Mouse (Mus musculus) neural tube, embryonic 11.5 days (tissue): ENCODE results near the gene Itgb6. TPM values are rescaled to one million over a fixed set of nuclear protein-coding genes. Genes with fewer than 3 reads are reported as not detected.

Experiments used
- ATAC-seq: fragments of 200-750 bp; cut with Nextera tagmentation; 2 replicates; pipeline ENCODE4 v1.8.0; 2017; ENCODE audit warnings: moderate number of reproducible peaks, mild to moderate bottlenecking, moderate TSS enrichment, moderate library complexity; ENCODE audit not compliant: insufficient read depth, low FRiP score, low TSS enrichment
- DNase-seq: peaks from one replicate; pipeline ENCODE4 v3.0.0-alpha.2; 2015; ENCODE audit warnings: low spot score
- H3K27ac ChIP-seq: fragments of 300-500 bp; sonication (generic); 2 replicates; pipeline ENCODE4 v1.5.1; 2014; ENCODE audit warnings: low read depth, mild to moderate bottlenecking, low read length
- H3K27me3 ChIP-seq: fragments of 300-500 bp; sonication (generic); 2 replicates; pipeline ENCODE4 v1.6.1; 2014; ENCODE audit warnings: mild to moderate bottlenecking, low read length, mixed read lengths; ENCODE audit not compliant: control insufficient read depth, insufficient read depth
- H3K36me3 ChIP-seq: fragments of 300-500 bp; sonication (generic); 2 replicates; pipeline ENCODE4 v1.6.1; 2014; ENCODE audit warnings: mild to moderate bottlenecking, low read length, moderate library complexity, mixed read lengths; ENCODE audit not compliant: control insufficient read depth, insufficient read depth
- H3K4me1 ChIP-seq: fragments of 300-500 bp; sonication (generic); 2 replicates; pipeline ENCODE4 v1.6.1; 2014; ENCODE audit warnings: low read length, mixed read lengths; ENCODE audit not compliant: control insufficient read depth, insufficient read depth
- H3K4me2 ChIP-seq: fragments of 300-500 bp; sonication (generic); 2 replicates; pipeline ENCODE4 v1.6.1; 2014; ENCODE audit warnings: low read depth, mild to moderate bottlenecking, moderate library complexity
- H3K4me3 ChIP-seq: fragments of 300-500 bp; sonication (generic); 2 replicates; pipeline ENCODE4 v1.5.1; 2014; ENCODE audit warnings: low read depth, low read length
- H3K9ac ChIP-seq: fragments of 300-500 bp; sonication (generic); 2 replicates; pipeline ENCODE4 v1.6.1; 2014; ENCODE audit warnings: mild to moderate bottlenecking, low read length
- H3K9me3 ChIP-seq: fragments of 300-500 bp; sonication (generic); 2 replicates; pipeline ENCODE4 v1.6.1; 2016; ENCODE audit warnings: low read length; ENCODE audit not compliant: control insufficient read depth
- WGBS: fragments of 180-500 bp; shearing (Covaris S2); extraction: QIAGEN DNeasy Blood & Tissue Kit; methylation state at CpG from one replicate; pipeline ENCODE4 v1.1.7; 2014; 5-methylcytosine and 5-hydroxymethylcytosine counted together
- polyA plus RNA-seq: library from polyadenylated mRNA; unstranded; fragments of >200 nt; fragmentation: Nextera tagmentation; extraction: Ambion mirVana; gene quantifications from 2 replicates; pipeline ENCODE4 v1.2.1, GENCODE M21; 2014

Gene Itgb6
- polyA plus RNA-seq, 1 experiment from 2014 or later: 0.73 TPM

- DNase-seq (no peak), ATAC-seq (no peak)
- Histone ChIP-seq H3K36me3 (no peaks in the 10 kb centered on the region), H3K27ac (no peak overlapping the region), H3K4me1 (peaks cover 6% of the 10 kb centered on the region; the same call in 1 of the 2 replicates), H3K9ac (no peak overlapping the region), H3K4me3 (no peak overlapping the region), H3K4me2 (no peak overlapping the region), H3K9me3 (no peaks in the 10 kb centered on the region), H3K27me3 (no peaks in the 10 kb centered on the region)
- 82% methylated on average over 6 of the region's 6 CpGs for WGBS
These were observed 25.9 kb downstream of the Itgb6 start for GRCm38 (mm10) chr2:60696559-60696958.

- H3K27ac ChIP-seq: no peak overlapping the region
- no peak for ATAC-seq
- no peak overlapping the region for H3K4me3 ChIP-seq
- H3K36me3 ChIP-seq: no peaks in the 10 kb centered on the region
- WGBS: 65% methylated on average over 8 of the region's 8 CpGs
- no peak overlapping the region for H3K4me2 ChIP-seq
- no peak for DNase-seq
- H3K9ac ChIP-seq: no peak overlapping the region
- H3K4me1 ChIP-seq: peaks cover 6% of the 10 kb centered on the region; the same call in 1 of the 2 replicates
- H3K9me3 ChIP-seq: no peaks in the 10 kb centered on the region
- no peaks in the 10 kb centered on the region for H3K27me3 ChIP-seq
These were observed 26.7 kb downstream of the Itgb6 start for GRCm38 (mm10) chr2:60695706-60696105.

- no peak overlapping the region for H3K4me3 ChIP-seq
These were observed 27.9 kb downstream of the Itgb6 start for GRCm38 (mm10) chr2:60694563-60694962.

GRCm38 (mm10) chr2:60692239-60692638, 30.2 kb downstream of the Itgb6 start:
- 80% methylated on average over 5 of the region's 5 CpGs for WGBS
- Histone ChIP-seq H3K27me3 (no peaks in the 10 kb centered on the region), H3K4me3 (no peak overlapping the region)

More at GRCm38 (mm10) chr2:60694563-60694962, 27.9 kb downstream of the Itgb6 start:
- H3K27ac ChIP-seq: no peak overlapping the region
- H3K36me3 ChIP-seq: no peaks in the 10 kb centered on the region
- H3K4me2 ChIP-seq: no peak overlapping the region
- H3K4me1 ChIP-seq: peaks cover 6% of the 10 kb centered on the region; the same call in 1 of the 2 replicates
- WGBS: 86% methylated on average over 8 of the region's 8 CpGs
- DNase-seq (no peak), ATAC-seq (no peak)
- H3K9me3 ChIP-seq: no peaks in the 10 kb centered on the region
- no peak overlapping the region for H3K9ac ChIP-seq
- no peaks in the 10 kb centered on the region for H3K27me3 ChIP-seq

GRCm38 (mm10) chr2:60690212-60690611, 32.2 kb downstream of the Itgb6 start:
- 64% methylated on average over 1 of the region's 1 CpGs for WGBS
- H3K27me3 ChIP-seq: no peaks in the 10 kb centered on the region
- no peak overlapping the region for H3K27ac ChIP-seq
- H3K4me3 ChIP-seq: no peak overlapping the region
- ATAC-seq: no peak
- no peaks in the 10 kb centered on the region for H3K36me3 ChIP-seq
- H3K9ac ChIP-seq: no peak overlapping the region
- no peaks in the 10 kb centered on the region for H3K9me3 ChIP-seq
- no peak overlapping the region for H3K4me2 ChIP-seq
- no peak for DNase-seq
- 0 out of 2 replicates have a peak, but pooled peaks cover 2% of the 10 kb centered on the region for H3K4me1 ChIP-seq

More at GRCm38 (mm10) chr2:60692239-60692638, 30.2 kb downstream of the Itgb6 start:
- Histone ChIP-seq H3K4me2 (no peak overlapping the region), H3K36me3 (no peaks in the 10 kb centered on the region), H3K27ac (no peak overlapping the region), H3K9ac (no peak overlapping the region), H3K4me1 (peaks cover 5% of the 10 kb centered on the region; the same call in 1 of the 2 replicates), H3K9me3 (no peaks in the 10 kb centered on the region)
- no peak for ATAC-seq
- no peak for DNase-seq

- H3K9me3 ChIP-seq: no peaks in the 10 kb centered on the region
- H3K27me3 ChIP-seq: no peaks in the 10 kb centered on the region
- H3K4me1 ChIP-seq: 0 out of 2 replicates have a peak, but pooled peaks cover 2% of the 10 kb centered on the region
- H3K36me3 ChIP-seq: no peaks in the 10 kb centered on the region
- no peak overlapping the region for H3K4me3 ChIP-seq
- no peak overlapping the region for H3K27ac ChIP-seq
- no peak for DNase-seq
- ATAC-seq: no peak
- WGBS: 61% methylated on average over 14 of the region's 14 CpGs
- no peak overlapping the region for H3K4me2 ChIP-seq
- H3K9ac ChIP-seq: no peak overlapping the region
These were observed 33.4 kb downstream of the Itgb6 start for GRCm38 (mm10) chr2:60688944-60689615.

- H3K9me3 ChIP-seq: no peaks in the 10 kb centered on the region
- H3K4me3 ChIP-seq: no peak overlapping the region
- H3K36me3 ChIP-seq: no peaks in the 10 kb centered on the region
- H3K4me1 ChIP-seq: 0 out of 2 replicates have a peak, but pooled peaks cover 2% of the 10 kb centered on the region
- WGBS: 93% methylated on average over 1 of the region's 1 CpGs
- H3K9ac ChIP-seq: no peak overlapping the region
- H3K27me3 ChIP-seq: no peaks in the 10 kb centered on the region
- H3K27ac ChIP-seq: no peak overlapping the region
- DNase-seq (no peak), ATAC-seq (no peak)
- no peak overlapping the region for H3K4me2 ChIP-seq
These were observed 34.3 kb downstream of the Itgb6 start for GRCm38 (mm10) chr2:60688150-60688549.

GRCm38 (mm10) chr2:60685973-60686372, 36.5 kb downstream of the Itgb6 start:
- no peak overlapping the region for H3K4me3 ChIP-seq
- DNase-seq: no peak
- no peak for ATAC-seq
- no peak overlapping the region for H3K4me2 ChIP-seq
- 0 out of 2 replicates have a peak, but pooled peaks cover 2% of the 10 kb centered on the region for H3K4me1 ChIP-seq
- no peak overlapping the region for H3K27ac ChIP-seq
- H3K9ac ChIP-seq: no peak overlapping the region
- H3K27me3 ChIP-seq: no peaks in the 10 kb centered on the region
- H3K36me3 ChIP-seq: no peaks in the 10 kb centered on the region
- no peaks in the 10 kb centered on the region for H3K9me3 ChIP-seq

GRCm38 (mm10) chr2:60684168-60684567, 38.3 kb downstream of the Itgb6 start:
- Histone ChIP-seq H3K36me3 (no peaks in the 10 kb centered on the region), H3K9me3 (no peaks in the 10 kb centered on the region), H3K27me3 (no peaks in the 10 kb centered on the region), H3K4me1 (0 out of 2 replicates have a peak, but pooled peaks cover 2% of the 10 kb centered on the region), H3K4me3 (no peak overlapping the region), H3K9ac (no peak overlapping the region), H3K27ac (no peak overlapping the region), H3K4me2 (no peak overlapping the region)
- DNase-seq: no peak
- 82% methylated on average over 3 of the region's 3 CpGs for WGBS
- no peak for ATAC-seq
